Mouse (Mus musculus): ENCODE results near the gene Eif4e1b.
A peak's percentile ranks its signal among the peaks of the same experiment; 100 is the strongest.
"Not testable (repeated sequence)": the region's sequence is repeated elsewhere in the genome, so short reads cannot be mapped to it uniquely, and the experiment has no call there.

Eif4e1b gene

DNA sequence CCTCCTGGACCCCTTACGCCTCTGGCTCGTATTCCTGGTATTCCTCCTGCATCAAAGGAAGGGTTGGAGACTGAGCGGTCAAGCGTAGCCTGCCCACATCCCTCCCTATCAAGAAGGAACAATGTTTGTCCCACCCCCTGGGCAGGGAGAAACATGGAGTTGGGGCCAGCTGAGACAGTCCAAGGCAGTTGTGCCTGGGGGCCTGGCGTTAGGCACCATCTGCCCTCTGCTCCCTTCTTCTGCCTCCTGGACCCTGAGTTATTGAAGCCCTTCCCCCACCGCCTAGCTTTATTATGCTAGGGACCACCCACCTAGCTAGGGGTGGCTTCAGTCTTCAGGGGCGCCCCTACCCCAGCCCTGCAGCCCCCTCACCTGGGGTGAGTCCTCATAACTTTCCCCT is 24.3 kb upstream of the Eif4e1b start:
- peak in 1 of 2 experiments; percentile 15 for DNase-seq (ENCODE audit: low spot score in 2 of 2)

DNA sequence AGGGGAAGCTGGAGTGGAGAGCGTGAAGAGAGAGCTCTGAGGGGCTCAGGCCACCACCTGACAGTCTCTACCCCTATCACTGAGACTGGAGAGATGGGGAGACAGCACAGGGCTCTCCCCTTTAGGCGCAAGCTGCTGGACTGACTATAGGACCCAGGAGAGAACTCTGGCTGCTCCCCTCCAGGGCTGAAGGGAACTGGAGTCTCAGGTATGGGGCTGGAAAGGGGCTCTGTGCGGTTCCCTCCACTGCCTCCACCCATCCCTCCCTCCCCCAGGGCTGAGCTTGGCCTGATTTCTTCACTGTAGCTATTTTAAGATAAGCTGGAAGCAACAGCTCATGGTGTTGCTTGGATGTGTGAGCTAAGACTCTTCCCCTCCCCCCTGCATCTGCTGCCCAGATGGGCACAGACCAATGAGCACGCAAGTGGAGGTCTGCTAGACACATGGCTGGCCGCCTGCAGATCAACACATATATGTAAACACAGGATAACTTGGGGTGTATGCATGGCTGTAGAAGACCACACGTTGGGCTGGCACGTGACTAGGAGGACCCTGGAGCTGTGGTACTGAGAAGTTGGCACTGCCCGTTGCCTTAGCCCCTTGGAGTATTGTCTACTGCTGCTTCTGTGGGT is 23.5 kb upstream of the Eif4e1b start:
- DNase-seq (ENCODE audit: low spot score in 2 of 2), result peak; percentile 90 to 92

DNA sequence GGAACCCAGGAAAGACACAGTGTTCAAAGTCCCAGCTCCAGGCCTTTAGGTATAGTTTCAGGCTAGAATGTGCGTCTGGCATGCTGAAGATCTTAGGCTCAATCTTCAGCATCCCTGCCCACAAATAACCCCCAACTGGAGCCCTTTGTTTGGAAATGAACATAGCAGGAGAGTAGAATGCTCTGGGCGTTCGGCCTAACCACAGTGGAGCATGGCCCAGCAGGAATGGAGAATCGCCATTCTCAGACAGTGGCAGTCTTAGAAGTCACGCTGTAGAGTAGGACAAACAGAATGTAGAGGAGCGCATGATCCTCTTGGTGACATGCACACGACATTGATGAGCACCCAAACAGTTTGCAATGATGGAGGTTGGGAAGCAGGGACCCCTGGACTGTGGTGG is 22.9 kb upstream of the Eif4e1b start:
- no peak for DNase-seq (ENCODE audit: low spot score in 2 of 2)

DNA sequence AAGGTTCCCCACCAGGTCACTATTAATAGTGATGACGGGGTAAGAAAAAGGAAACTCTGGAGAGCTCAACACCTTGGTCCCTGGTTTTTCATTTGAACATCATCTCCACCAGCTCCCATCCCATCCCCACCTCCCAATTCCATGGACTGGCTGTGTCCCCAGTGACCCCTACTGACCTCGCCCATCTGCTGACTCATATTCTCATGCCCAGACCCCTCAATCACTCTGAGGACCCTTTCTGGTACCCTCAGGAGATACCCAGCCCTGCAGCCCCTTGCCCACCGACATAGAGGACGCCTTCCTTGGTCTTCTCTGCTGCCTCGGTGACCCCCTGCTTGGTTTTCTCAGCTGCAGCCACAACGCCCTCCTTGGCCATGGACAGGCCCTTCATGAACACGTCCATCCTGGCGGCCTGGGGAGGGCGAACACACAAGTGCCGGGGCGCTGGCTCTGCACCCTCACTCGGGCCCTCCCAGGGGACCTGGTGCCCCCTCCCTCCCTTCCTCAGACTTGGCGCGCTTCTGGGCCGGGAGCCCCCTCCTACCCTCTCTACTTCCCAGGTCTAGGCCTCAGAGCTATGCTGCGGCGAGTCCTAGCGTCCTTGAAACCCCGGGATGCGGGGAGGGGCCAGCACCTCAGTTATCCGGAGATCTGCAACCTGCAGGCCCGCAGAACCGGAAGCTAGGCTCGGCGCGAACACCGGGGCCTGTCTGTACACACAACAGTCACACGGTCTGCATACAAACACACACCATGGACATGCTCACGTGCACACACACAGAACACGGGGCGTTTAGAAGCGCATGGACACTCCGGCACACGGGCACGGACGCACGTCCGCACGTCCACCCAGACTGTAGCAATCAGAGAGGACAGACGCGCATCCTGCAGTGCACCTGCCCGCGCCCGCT is 18.3 kb upstream of the Eif4e1b start:
- peak in 1 of 2 experiments; percentile 63 for DNase-seq (ENCODE audit: low spot score in 2 of 2)

DNA sequence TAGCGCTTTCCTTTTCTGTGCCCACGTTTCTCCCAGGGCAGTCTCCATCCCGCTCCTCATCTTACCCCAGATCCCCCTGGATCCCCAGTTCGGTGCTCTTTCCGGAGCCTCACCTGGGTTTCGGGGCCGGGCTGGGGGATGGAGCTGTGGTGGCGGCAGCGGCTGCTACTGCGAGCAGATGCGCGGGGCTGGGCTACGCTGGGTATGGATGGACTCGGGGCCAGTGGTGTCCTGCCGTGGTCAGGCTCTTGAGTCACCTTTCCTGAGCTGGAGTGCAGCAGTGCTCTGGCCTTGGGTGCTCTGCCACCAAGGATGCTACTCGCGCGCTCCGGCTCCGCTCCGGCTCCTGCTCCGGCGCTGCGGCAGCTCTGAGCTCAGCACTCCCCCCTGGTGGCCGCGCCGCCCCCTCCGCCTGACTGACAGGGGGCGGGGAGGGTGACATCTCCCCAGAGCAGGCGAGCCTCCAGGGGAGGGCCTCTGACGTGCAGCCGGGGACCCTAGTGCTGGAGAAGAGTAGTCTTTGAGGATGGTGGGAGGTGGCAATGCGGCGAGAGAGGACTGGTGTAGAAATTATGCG is 17.5 kb upstream of the Eif4e1b start, which contains the start of gene Sncb:
Gene Sncb (minus strand): TSS at position 404 of the 577 bp plus-strand sequence.
- DNase-seq (ENCODE audit: low spot score in 2 of 2), result peak; percentile 86 to 87

DNA sequence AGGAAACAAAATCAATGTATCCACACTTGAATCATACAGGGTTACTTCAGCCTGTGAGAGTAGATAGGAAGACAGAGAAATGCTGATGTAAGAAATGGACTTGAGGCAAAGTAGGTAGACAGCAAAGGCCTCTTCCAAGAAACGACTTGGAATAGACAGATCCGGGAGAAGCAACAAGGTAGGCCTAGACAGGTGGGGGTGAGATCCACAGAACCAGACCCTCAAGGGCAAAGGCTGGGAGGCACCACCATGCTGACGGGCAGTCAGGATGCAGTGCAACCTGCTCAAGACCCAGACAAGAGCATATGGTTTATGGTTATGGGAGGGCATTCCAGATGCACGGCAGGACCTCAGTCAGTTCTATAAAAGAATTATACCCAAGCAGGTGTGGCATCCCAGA is 16.8 kb upstream of the Eif4e1b start:
- DNase-seq (ENCODE audit: low spot score in 2 of 2), result no peak

DNA sequence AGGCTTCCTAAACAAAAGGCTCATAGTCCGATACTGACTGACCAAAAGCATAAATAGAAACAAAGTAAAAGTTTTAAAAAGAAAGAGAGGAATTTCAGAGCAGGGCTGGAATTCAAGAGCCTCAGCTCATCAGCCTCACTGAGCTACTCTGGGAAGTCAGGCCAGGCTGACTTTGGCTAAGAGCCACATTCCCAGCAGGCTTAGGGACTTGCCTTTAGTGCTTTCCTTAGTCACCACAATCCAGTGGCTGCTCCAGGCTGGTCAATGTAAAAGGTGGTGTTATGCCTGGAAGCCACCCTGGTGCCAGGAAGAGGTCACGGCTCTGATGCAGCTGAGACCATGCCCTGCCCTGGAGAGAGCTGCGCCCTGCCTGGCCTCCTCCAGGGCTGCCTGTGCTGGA is 3.2 kb upstream of the Eif4e1b start:
- DNase-seq (ENCODE audit: low spot score in 2 of 2), result peak in 1 of 2 experiments; percentile 70

DNA sequence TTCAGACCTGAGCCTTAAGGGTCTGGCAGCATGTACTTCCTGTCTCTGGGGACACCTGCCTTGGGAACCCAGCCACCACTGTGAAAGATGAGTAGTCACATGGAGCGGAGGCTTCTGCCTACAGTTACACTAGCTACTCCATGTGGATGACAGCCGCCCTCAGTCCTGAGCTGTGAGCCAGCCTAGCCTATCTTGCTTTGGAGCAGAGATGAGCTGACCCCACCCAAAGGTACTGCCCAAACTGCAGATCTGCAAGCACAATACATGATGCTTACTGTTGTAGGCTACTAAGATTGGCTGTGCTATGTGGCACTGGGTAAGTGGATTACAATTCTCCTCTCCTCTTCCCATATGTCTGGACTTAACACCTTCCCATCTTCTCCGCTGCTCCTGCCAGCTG is 2.7 kb upstream of the Eif4e1b start:
- DNase-seq (ENCODE audit: low spot score in 2 of 2), result peak in 1 of 2 experiments; percentile 58

DNA sequence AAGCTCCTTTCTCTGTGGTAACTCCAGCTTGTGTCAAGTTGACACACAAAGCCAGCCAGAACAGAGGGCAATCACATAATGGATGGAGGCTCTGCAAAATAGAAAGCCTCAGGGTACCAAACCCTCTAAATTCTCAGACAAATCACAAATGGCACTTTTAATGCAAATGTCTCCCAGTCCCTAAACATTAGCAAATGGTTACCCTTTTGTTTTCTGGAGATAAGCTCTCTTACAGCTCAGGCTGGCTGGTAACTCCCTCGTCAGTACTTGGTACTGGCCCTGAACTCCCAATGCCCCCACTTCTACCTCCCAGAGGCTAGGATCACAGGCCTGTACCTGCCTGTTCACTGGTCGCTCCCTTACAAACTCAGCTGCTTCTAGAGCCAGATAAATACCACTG is 563 bp upstream of the Eif4e1b start:
- DNase-seq (ENCODE audit: low spot score in 2 of 2), result no peak

DNA sequence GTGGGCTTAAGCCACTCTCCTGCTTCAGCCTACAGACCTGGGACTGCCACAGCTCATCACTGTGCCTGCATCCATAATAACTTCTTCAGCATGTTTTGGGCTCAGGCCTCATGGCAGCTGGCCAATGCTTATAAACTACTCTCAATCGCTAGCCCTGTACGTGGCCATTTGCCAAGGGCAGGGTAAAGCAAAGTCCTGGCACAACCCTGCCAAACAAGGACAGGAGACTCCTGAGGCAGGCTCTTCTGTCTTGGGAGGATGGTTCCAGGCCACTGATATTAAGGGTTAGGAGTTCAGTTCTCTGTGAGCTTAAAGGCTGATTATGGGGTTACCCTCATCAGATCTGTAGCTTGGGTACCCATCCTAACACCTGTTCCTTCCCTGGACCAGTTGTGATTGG is 3.8 kb downstream of the Eif4e1b start:
- DNase-seq (ENCODE audit: low spot score in 2 of 2), result not testable (repeated sequence)

DNA sequence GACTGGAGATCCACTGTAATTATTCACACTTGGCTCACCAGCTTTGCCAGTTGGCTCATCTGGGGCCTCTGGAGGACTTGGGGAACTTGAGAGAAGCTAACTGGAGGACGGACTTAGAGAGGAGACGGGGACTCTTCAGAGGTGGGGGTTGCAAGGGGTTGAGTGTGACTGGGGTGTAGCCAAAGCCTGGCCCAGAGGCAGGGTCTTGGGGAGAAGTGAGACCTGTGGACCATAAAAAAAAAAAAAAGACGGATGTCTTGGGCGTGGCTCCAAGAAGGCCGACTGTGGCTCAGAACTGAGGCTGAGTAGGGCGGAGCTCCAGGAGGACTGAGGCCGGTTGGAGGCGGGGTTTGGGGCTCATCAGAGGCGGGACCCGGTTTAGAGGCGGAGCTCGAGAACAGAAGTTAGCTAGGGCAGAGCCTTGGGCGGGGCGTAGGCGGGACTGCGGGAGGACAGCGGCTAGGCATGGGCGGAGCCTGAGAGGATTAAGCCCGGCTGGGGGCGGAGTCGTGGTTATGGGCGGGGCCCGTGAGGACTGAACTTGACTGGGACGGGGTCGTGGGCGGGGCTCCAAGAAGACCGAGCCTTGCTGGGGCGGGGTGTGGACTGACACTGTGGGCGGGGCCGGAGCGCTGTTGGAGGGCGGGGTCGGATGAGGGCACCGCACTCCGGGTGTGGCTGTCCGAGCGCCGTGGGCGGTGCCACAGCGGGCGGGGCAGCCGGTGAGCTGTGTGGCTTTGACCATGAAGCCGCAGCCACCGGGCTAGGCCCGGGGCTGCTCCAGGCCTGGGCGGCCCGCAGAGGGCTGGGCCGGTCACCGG is 5.2 kb downstream of the Eif4e1b start, which contains the start of gene Tspan17:
Gene Tspan17 (plus strand): TSS at position 638 of the 821 bp plus-strand sequence.
- peak; percentile 92 to 93 for DNase-seq (ENCODE audit: low spot score in 2 of 2)

DNA sequence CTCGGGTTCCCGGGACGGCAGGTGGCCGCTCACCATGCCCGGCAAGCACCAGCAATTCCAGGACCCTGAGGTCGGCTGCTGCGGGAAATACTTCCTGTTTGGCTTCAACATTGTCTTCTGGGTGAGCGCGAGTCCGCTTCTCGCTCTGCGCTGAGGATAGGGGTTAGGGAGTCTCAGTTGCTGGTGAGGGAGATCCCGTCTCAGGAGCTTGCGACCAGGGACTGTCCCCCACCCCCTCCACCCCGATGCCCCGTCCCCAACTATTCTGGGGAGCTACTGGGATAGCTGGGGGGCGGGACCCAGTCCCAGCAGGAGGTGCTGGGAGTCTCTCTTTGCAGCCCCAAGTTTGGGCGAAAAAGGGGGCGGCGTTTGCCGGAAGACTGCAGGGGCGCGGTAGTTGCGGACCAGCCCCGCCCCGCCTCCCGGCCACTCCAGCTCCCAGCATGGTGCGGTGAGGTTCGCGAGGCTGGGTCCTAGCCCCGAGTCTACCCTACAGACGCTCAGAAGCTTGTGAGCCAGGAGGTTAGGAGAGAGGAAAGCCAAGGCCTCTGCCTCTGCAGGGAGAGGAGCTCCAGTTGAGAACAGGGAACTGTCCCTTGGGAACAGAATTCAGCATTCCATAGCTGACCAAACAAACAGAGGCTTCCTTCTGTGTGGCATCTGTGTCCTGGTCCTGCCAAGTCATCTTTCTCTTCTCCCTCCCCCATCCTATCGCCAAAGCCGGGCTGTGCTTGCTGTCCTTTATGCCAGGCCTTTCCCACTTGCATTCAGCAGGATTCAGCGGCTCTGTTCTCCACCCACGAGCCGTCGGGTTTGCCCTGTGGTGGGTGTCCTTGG is 6.0 kb downstream of the Eif4e1b start:
- peak; percentile 50 to 55 for DNase-seq (ENCODE audit: low spot score in 2 of 2)

DNA sequence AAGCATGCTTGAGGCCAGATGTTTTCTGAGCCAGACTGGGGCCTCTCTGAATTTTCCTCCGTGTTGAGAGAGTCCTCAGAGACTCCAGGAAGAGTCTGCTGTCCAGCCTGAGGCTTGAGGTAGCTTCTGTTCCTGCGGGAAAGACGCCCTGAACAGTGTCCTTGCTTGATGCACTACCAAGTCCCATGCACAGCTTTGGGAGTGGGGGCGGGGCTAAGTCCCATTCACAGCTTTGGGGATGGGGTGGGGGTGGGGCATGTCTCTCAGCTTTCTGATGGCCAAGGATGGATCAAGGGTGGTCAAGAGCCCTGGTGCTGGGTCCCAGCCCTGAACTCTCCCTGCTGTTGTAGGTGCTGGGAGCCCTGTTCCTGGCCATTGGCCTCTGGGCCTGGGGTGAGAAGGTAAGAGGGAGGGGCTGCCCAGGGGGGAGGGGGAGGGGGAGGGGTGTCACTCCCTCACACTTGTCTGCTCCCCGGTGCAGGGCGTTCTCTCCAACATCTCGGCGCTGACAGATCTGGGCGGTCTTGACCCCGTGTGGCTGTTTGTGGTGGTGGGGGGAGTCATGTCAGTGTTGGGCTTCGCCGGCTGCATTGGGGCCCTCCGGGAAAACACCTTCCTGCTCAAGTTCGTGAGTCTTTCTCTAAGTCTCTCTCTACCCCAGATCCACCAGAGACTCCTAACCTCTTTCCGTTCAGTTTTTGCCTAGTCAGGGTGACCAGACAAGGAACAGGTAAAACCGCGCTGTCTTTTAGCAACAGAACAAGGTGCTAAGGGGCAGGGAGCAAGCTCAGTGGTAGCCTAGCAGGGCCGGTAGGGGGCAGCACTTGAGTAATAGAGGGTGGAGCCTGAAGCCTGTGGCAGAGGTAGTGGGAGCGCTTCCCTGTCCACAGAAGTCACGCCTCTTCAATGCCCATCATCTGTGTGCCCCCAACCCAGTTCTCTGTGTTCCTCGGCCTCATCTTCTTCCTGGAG is 8.7 kb downstream of the Eif4e1b start:
- DNase-seq (ENCODE audit: low spot score in 2 of 2), result no peak

DNA sequence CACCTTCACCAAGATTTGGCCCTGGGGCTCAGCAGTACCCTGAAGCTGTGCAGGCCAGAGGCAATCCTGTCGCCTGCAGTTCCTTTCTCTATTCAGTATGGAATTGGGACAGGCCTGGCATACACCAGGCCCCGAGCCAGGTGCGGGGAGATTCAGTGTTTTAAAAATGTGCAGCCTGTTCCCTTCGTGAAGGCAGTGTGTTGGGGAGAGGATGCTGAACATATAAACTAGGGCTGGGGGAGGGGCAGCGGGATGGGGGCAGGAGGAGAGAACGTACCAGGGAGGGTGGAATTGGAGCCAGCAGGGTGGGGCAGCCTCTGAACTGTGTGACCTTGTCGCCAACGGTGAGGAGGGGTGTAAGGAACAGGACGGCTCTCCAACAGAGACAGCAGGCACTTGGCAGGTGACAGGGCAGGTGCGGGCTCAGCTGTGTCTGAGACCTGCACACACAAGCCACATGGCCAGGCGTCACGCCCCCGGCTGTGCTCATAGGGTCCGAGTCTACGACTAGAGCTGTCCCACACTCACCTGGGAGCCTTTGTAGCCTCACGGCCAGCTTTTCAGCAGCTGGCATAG is 10.3 kb downstream of the Eif4e1b start:
- peak in 1 of 2 experiments; percentile 35 for DNase-seq (ENCODE audit: low spot score in 2 of 2)

DNA sequence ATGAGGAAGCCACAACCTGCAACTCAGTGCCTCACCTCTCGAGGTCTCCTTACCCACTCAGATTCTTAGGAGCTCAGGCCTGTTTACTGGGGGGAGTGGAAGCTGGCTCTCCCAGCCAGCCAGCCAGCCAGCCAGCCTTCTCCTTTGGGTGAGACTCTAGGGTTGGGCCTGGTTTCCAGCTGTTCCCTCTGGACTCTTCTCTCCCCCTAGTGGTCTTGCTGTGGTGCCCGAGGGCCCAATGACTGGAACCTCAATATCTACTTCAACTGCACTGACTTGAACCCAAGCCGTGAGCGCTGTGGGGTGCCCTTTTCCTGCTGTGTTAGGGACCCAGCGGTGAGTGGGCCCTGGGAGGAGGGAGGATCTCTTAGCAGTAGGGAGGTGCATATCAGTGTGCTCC is 11.0 kb downstream of the Eif4e1b start:
- DNase-seq (ENCODE audit: low spot score in 2 of 2), result no peak

DNA sequence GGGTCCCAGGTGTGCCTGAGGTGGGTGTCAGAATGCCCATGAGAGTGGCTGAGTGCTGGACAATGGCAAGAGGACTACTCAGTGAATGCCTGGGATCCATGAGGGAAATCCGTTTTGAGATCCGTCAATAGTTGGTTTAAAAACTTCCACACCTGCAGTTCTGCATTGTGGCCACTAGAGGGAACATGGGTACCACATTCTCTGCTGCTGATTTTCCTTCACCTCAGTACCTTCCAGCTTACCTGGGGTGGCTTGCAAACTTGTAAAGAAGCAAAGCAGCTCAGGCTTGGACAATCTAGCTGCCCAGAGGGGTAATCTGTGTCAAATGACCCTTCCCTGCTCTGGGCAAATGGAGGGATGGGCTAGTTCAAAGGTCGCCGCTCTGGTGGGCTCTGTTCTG is 13.6 kb downstream of the Eif4e1b start:
- peak; percentile 51 to 75 for DNase-seq (ENCODE audit: low spot score in 2 of 2)

DNA sequence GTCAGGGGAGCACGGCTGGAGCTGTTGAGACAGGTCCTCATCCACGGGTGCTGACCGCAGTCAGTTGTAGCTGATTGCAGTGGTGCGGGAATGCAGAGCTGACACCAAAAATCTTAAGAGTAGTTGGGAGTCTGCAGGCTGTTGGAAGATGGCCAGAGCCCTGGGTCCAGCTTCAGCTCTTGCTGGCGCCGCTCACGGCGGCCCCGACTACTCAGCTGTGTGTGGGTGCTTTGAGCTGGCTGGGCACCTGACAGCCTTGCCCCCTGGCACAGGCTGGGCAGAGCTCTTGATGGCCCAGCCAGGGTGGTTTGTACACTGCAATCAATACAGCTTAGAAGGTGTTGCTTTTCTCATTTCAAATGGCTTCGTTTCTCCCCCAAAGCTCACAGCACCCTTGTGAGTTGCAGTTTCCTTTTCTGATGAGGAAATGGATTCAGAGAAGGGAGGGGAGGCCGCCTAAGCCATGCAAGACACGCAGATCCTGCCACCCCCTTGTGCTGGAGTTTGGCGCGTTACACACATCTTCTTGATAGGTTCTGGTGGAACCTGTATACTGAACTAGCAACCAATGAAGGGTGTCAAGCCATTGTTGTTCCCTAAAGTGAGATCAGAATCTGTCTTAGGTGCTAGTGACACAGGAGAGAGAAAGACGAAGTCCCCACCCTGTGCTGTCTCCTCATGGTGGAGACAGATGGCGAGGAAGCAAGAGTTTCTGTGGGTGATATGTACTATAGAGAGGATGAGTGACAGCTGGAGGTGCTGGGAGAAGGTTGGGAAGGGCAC is 14.3 kb downstream of the Eif4e1b start:
- peak; percentile 63 for DNase-seq (ENCODE audit: low spot score in 2 of 2)

DNA sequence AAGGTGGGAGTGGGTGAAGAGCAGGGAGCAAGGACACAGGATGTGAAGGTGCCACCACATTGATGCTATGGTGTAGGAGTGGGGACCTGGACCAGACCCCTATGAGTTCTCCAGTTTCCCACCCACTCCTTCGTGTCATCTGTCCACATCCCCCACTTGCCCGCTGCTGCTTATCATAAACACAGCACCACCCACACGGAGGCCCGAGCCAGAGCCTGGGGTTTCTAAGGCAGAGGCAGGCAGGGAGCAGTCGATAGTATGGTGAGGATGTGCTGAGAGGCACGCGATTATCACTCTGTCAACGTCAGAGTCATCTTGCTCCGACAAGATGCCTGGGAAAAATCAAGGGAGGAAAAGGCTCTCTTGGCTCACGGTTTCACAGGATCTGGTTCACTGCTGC is 14.9 kb downstream of the Eif4e1b start:
- peak; percentile 80 to 84 for DNase-seq (ENCODE audit: low spot score in 2 of 2)
